Mouse (Mus musculus) liver, adult (tissue): ENCODE measurements at regions not wholly inside any gene's neighbourhood (a gene's known extent, or its start where the extent isn't known, plus 50 kb on each side); places are given as distances from the start of the nearest gene placed in this dataset.

Source experiments
- GATA4 ChIP-seq: IDR thresholded peaks from 2 replicates; pipeline ENCODE4 v1.6.1; 2014; ENCODE audit warnings: mild to moderate bottlenecking, low read length; ENCODE audit not compliant: insufficient replicate concordance

GRCm38 (mm10) chr10:103544502-103544901 is 176.9 kb downstream of the Slc6a15 start:
- no peak for TF ChIP-seq GATA4

GRCm38 (mm10) chr10:103549510-103549909 is 181.9 kb downstream of the Slc6a15 start:
- TF ChIP-seq GATA4, result no peak

GRCm38 (mm10) chr10:103585097-103585496 is 217.5 kb downstream of the Slc6a15 start:
- TF ChIP-seq GATA4, result no peak

- no peak for TF ChIP-seq GATA4
These were observed 217.9 kb downstream of the Slc6a15 start for GRCm38 (mm10) chr10:103585504-103585903.

GRCm38 (mm10) chr10:103591985-103592384 is 224.4 kb downstream of the Slc6a15 start:
- TF ChIP-seq GATA4, result no peak

- no peak for TF ChIP-seq GATA4
These were observed 273.6 kb downstream of the Slc6a15 start for GRCm38 (mm10) chr10:103641162-103641561.

GRCm38 (mm10) chr10:103649848-103650247 is 282.3 kb downstream of the Slc6a15 start:
- TF ChIP-seq GATA4, result no peak

GRCm38 (mm10) chr10:103673081-103673480 is 305.5 kb downstream of the Slc6a15 start:
- no peak for TF ChIP-seq GATA4

GRCm38 (mm10) chr10:103673765-103674164 is 306.2 kb downstream of the Slc6a15 start:
- peak; percentile 68; the same call in 1 of the 2 replicates for TF ChIP-seq GATA4

GRCm38 (mm10) chr10:103692682-103693081 is 325.1 kb downstream of the Slc6a15 start:
- no peak for TF ChIP-seq GATA4

GRCm38 (mm10) chr10:103715080-103715725 is 347.6 kb downstream of the Slc6a15 start:
- TF ChIP-seq GATA4, result no peak

- TF ChIP-seq GATA4, result no peak
These were observed 351.5 kb downstream of the Slc6a15 start for GRCm38 (mm10) chr10:103718998-103719662.

GRCm38 (mm10) chr10:103726680-103727079 is 359.1 kb downstream of the Slc6a15 start:
- no peak for TF ChIP-seq GATA4

GRCm38 (mm10) chr10:103731522-103731921 is 363.9 kb downstream of the Slc6a15 start:
- no peak for TF ChIP-seq GATA4

GRCm38 (mm10) chr10:103731981-103732380 is 364.4 kb downstream of the Slc6a15 start:
- TF ChIP-seq GATA4, result no peak

GRCm38 (mm10) chr10:103780127-103780526 is 362.7 kb upstream of the Gm21293 start:
- TF ChIP-seq GATA4, result no peak

- TF ChIP-seq GATA4, result no peak
These were observed 357.9 kb upstream of the Gm21293 start for GRCm38 (mm10) chr10:103784920-103785319.
